Mouse (Mus musculus): ENCODE measurements at regions not wholly inside any gene's neighbourhood (a gene's known extent, or its start where the extent isn't known, plus 50 kb on each side); places are given as distances from the start of the nearest gene placed in this dataset.

DNA sequence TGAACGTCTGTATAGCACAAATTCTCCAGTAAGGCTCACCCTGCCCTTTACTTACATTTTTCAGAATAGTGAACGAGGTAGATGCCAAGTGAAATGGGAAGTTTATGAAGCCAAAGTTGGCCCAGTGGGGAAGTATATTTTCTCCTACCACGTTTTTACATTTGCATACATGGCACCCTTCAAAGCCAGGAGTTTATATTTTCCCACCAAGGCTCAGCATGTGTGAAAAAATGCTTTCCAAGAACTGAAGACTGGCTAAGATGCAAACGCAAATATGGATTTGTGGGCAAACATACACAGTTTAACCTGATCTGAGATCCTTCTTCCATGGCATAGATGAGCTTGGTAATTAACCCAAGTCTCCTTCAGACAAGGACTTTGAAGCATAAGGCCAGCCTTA lies 2209.4 kb upstream of the Gm7489 start:
- peaks cover 4% of the 10 kb centered on the region; the same call in 1 of the 2 replicates for H3K4me1 ChIP-seq
- no peaks in the 10 kb centered on the region for H3K36me3 ChIP-seq (replicated peaks)
- DNase-seq (ENCODE audit: extremely low spot score, low spot score): no peak
- no peaks in the 10 kb centered on the region for H3K27me3 ChIP-seq (ENCODE audit: poor library complexity, severe bottlenecking)
- H3K9me3 ChIP-seq: no peaks in the 10 kb centered on the region
- 74% methylated on average over 4 of the region's 4 CpGs for WGBS
- no peak overlapping the region for H3K4me3 ChIP-seq
- H3K27ac ChIP-seq: no peak overlapping the region

GRCm38 (mm10) chr15:51676694-51677093 lies 2208.0 kb upstream of the Gm7489 start:
- Histone ChIP-seq H3K4me1 (peaks cover 4% of the 10 kb centered on the region; the same call in 1 of the 2 replicates), H3K9me3 (no peaks in the 10 kb centered on the region), H3K4me3 (no peak overlapping the region), H3K36me3 (replicated peaks) (no peaks in the 10 kb centered on the region), H3K27me3 (ENCODE audit: poor library complexity, severe bottlenecking) (no peaks in the 10 kb centered on the region), H3K27ac (no peak overlapping the region)
- no peak for DNase-seq (ENCODE audit: extremely low spot score, low spot score)
- 93% methylated on average over 3 of the region's 3 CpGs for WGBS

- H3K4me1 ChIP-seq: peaks cover 4% of the 10 kb centered on the region; the same call in 1 of the 2 replicates
- WGBS: 78% methylated on average over 4 of the region's 4 CpGs
- no peak for DNase-seq (ENCODE audit: extremely low spot score, low spot score)
- H3K36me3 ChIP-seq (replicated peaks): no peaks in the 10 kb centered on the region
- H3K27ac ChIP-seq: no peak overlapping the region
- H3K9me3 ChIP-seq: no peaks in the 10 kb centered on the region
- no peak overlapping the region for H3K4me3 ChIP-seq
- H3K27me3 ChIP-seq (ENCODE audit: poor library complexity, severe bottlenecking): no peaks in the 10 kb centered on the region
Measured at GRCm38 (mm10) chr15:51677266-51677665, 2207.4 kb upstream of the Gm7489 start.

DNA sequence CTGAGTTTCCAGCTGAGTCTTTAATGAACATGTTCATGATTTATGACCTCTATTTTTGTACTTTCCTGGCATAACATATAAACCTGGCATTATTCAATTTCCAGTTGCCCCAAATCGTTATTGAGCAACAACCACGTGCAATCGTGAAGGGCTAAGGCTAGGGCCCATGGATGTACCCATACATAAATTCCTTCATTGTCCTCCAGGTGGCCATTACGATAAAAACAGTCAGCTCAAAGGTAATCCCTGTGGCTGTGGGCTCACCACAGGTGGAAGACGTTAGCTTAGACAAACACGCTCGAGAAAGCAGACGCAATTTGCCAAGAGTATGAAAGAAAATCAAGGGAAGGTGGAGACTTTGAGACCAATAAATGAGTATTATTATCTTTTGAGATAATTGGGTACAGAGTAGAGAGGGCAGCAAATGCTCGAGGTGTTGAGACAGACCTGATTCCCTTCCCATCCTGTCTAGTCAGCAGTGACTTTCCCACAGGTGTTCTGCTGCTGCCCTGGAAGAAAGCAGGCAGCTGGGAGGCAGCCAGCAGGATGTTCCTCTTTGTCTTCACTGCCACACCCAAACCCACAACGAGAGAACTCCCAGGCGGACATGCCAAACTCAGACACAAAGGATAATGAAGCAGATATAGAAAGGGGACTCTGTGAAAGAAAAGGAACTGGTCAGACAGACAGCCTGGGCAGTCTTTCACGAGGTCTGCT lies 2205.4 kb upstream of the Gm7489 start:
- no peak for DNase-seq (ENCODE audit: extremely low spot score, low spot score)
- H3K36me3 ChIP-seq (replicated peaks): no peaks in the 10 kb centered on the region
- no peaks in the 10 kb centered on the region; the same call in 1 of the 2 replicates for H3K4me1 ChIP-seq
- no peak overlapping the region for H3K4me3 ChIP-seq
- 66% methylated on average over 12 of the region's 12 CpGs for WGBS
- no peaks in the 10 kb centered on the region for H3K27me3 ChIP-seq (ENCODE audit: poor library complexity, severe bottlenecking)
- H3K9me3 ChIP-seq: no peaks in the 10 kb centered on the region
- H3K27ac ChIP-seq: no peak overlapping the region

- H3K27ac ChIP-seq: no peak overlapping the region
- no peaks in the 10 kb centered on the region for H3K36me3 ChIP-seq (replicated peaks)
- H3K4me3 ChIP-seq: no peak overlapping the region
- no peaks in the 10 kb centered on the region for H3K9me3 ChIP-seq
- no peaks in the 10 kb centered on the region for H3K27me3 ChIP-seq (ENCODE audit: poor library complexity, severe bottlenecking)
- DNase-seq (ENCODE audit: extremely low spot score, low spot score): no peak
- no peaks in the 10 kb centered on the region; the same call in 1 of the 2 replicates for H3K4me1 ChIP-seq
Measured at GRCm38 (mm10) chr15:51680494-51680893, 2204.2 kb upstream of the Gm7489 start.

DNA sequence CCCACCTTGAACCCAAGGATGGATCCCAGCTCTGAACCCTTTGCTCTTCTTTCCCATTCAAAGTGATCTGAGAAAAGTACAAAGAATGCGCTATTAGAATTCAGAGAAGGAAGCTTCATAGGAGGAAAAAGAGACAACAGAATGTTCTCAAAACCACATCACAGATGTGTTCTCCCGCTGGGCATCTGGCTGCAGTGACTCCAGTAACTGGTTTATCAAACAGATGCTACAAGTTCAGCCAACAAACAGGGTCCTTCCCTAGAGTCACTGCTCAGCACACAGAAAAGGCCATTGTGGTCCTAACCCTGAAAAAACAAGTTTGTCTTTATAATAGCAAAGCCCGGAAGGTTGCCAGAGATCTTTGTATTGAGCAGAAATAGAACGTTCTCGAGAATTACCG lies 2203.5 kb upstream of the Gm7489 start:
- H3K4me3 ChIP-seq: no peak overlapping the region
- H3K36me3 ChIP-seq (replicated peaks): no peaks in the 10 kb centered on the region
- no peak overlapping the region for H3K27ac ChIP-seq
- no peaks in the 10 kb centered on the region for H3K9me3 ChIP-seq
- no peaks in the 10 kb centered on the region for H3K27me3 ChIP-seq (ENCODE audit: poor library complexity, severe bottlenecking)
- H3K4me1 ChIP-seq: no peaks in the 10 kb centered on the region; the same call in 1 of the 2 replicates
- DNase-seq (ENCODE audit: extremely low spot score, low spot score): no peak
- 96% methylated on average over 6 of the region's 6 CpGs for WGBS

DNA sequence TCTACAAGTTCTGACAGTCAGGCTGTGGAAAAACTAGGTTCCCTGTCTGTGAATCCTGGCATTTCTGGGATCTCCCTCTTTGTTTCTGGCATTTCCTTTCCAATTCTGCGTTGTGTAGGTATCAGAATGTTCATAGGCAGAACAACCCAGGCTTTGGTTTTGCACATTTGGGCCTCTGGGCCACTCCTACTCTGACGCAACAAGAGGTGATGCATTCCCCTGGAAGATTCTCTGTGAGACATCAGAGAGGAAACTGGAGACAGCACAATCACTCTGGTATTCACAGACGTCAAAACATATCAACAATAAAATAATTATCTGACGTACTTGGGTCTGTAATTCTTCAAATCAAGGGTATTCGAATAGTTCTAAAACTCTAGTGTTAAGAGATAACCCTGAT lies 2202.4 kb upstream of the Gm7489 start:
- Histone ChIP-seq H3K27me3 (ENCODE audit: poor library complexity, severe bottlenecking) (no peaks in the 10 kb centered on the region), H3K4me3 (no peak overlapping the region), H3K27ac (no peak overlapping the region), H3K4me1 (no peaks in the 10 kb centered on the region; the same call in 1 of the 2 replicates), H3K9me3 (no peaks in the 10 kb centered on the region), H3K36me3 (replicated peaks) (no peaks in the 10 kb centered on the region)
- DNase-seq (ENCODE audit: extremely low spot score, low spot score): no peak
- 89% methylated on average over 5 of the region's 5 CpGs for WGBS

- H3K27ac ChIP-seq: no peak overlapping the region
- H3K9me3 ChIP-seq: no peaks in the 10 kb centered on the region
Measured at GRCm38 (mm10) chr15:51687007-51687540, 2197.6 kb upstream of the Gm7489 start.

GRCm38 (mm10) chr15:51689498-51689897 lies 2195.2 kb upstream of the Gm7489 start:
- WGBS: 75% methylated on average over 1 of the region's 1 CpGs
- Histone ChIP-seq H3K36me3 (replicated peaks) (no peaks in the 10 kb centered on the region), H3K4me1 (no peaks in the 10 kb centered on the region), H3K27me3 (ENCODE audit: poor library complexity, severe bottlenecking) (no peaks in the 10 kb centered on the region), H3K4me3 (no peak overlapping the region), H3K9me3 (no peaks in the 10 kb centered on the region), H3K27ac (no peak overlapping the region)
- DNase-seq (ENCODE audit: extremely low spot score, low spot score): no peak

More at GRCm38 (mm10) chr15:51687007-51687540, 2197.6 kb upstream of the Gm7489 start:
- no peaks in the 10 kb centered on the region for H3K27me3 ChIP-seq (ENCODE audit: poor library complexity, severe bottlenecking)
- H3K4me3 ChIP-seq: no peak overlapping the region
- no peaks in the 10 kb centered on the region; the same call in 1 of the 2 replicates for H3K4me1 ChIP-seq
- WGBS: 91% methylated on average over 13 of the region's 13 CpGs
- no peaks in the 10 kb centered on the region for H3K36me3 ChIP-seq (replicated peaks)
- no peak for DNase-seq (ENCODE audit: extremely low spot score, low spot score)

DNA sequence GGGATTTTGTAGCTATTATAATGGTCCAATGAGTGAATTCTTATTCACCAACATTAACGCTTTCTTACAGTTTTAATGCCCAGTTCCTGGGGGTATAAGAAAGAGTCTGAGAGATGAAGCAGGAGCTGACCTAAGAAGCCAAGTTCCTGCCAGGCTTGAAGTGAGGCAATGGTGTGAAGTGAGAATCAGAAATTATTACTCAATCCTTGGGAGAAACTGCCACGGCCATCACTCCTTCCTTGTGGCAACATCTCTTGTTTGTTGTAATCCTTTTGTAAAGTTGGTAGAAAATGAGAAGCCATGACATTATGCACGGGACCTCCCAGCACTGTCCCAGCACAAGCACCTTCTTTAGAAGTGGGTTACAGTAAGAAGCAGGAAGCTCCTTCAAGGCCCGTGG lies 2192.0 kb upstream of the Gm7489 start:
- H3K4me3 ChIP-seq: no peak overlapping the region
- H3K4me1 ChIP-seq: no peaks in the 10 kb centered on the region
- 91% methylated on average over 4 of the region's 4 CpGs for WGBS
- no peaks in the 10 kb centered on the region for H3K36me3 ChIP-seq (replicated peaks)
- no peaks in the 10 kb centered on the region for H3K27me3 ChIP-seq (ENCODE audit: poor library complexity, severe bottlenecking)
- DNase-seq (ENCODE audit: extremely low spot score, low spot score): no peak
- no peaks in the 10 kb centered on the region for H3K9me3 ChIP-seq
- no peak overlapping the region for H3K27ac ChIP-seq

DNA sequence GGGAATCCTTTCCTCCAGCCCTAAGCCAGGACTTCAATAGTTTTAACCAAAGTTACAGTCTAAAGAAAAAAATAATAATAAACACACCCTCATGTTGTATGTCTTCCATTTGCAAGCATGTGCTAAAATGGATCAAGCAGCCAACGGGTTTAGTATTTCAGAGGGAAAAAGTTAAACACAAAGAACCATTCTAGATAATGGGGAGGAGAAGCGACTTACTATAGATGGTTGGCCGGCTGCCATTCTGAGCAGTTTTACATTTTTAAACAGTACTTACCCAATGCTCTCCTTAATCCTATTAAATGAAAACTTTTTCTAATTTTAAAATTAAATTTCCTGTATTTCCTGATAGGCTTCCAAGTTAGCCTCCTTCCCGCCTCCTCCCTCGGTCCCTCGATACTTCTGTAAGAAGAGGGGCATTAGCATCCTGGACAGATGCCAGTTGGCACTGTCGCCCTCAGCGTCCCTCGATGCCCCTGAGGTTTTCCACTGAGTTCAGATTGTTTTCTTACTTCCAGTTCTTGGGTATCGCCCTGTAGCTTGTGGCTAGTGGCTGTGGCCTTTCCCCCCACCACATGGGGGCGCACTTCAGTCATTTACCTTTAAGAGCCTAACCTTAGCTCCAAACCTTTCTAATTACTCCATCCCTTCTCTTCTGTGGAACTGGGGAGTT lies 2188.2 kb upstream of the Gm7489 start:
- Histone ChIP-seq H3K27ac (no peak overlapping the region), H3K36me3 (replicated peaks) (no peaks in the 10 kb centered on the region), H3K27me3 (ENCODE audit: poor library complexity, severe bottlenecking) (no peaks in the 10 kb centered on the region), H3K9me3 (no peaks in the 10 kb centered on the region), H3K4me3 (no peak overlapping the region), H3K4me1 (no peaks in the 10 kb centered on the region)
- DNase-seq (ENCODE audit: extremely low spot score, low spot score): no peak
- WGBS: 86% methylated on average over 11 of the region's 11 CpGs

DNA sequence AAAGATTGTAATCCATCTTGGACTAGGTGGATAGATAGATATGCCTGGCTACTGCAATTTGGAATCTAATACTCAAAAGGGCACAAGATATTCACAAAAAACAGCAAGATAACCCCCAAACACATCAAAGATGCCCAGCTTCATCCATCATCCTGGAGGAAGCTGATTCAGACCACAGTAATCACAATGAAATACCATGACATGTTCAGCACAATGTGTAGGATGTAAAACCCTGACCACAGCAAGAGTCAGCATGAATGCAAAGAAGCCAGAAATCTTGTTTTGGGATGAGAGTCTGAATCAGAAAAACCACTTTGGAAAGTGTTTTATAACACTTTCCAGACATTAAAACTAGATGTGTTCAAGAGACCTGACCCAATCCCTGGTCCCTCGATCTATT lies 2180.5 kb upstream of the Gm7489 start:
- no peaks in the 10 kb centered on the region for H3K36me3 ChIP-seq (replicated peaks)
- no peaks in the 10 kb centered on the region for H3K4me1 ChIP-seq
- DNase-seq (ENCODE audit: extremely low spot score, low spot score): no peak
- no peak overlapping the region for H3K27ac ChIP-seq
- WGBS: 94% methylated on average over 1 of the region's 1 CpGs
- no peaks in the 10 kb centered on the region for H3K9me3 ChIP-seq
- H3K4me3 ChIP-seq: no peak overlapping the region
- H3K27me3 ChIP-seq (ENCODE audit: poor library complexity, severe bottlenecking): no peaks in the 10 kb centered on the region
